Mouse (Mus musculus) liver, postnatal 0 days (tissue): ENCODE measurements at regions not wholly inside any gene's neighbourhood (a gene's known extent, or its start where the extent isn't known, plus 50 kb on each side); places are given as distances from the start of the nearest gene placed in this dataset.
"Not testable (repeated sequence)": the region's sequence is repeated elsewhere in the genome, so short reads cannot be mapped to it uniquely, and the experiment has no call there.

ENCODE experiments used
- ATAC-seq: fragments of 200-750 bp; cut with Nextera tagmentation; 2 replicates; pipeline ENCODE4 v1.8.0; 2017; ENCODE audit warnings: mild to moderate bottlenecking, moderate library complexity
- DNase-seq: peaks from one replicate; pipeline ENCODE4 v3.0.0-alpha.2; 2016
- H3K27ac ChIP-seq: fragments of 300-500 bp; sonication (generic); 2 replicates; pipeline ENCODE4 v1.5.1; 2014; ENCODE audit warnings: antibody characterized with exemption, moderate library complexity, mild to moderate bottlenecking, low read depth
- H3K27me3 ChIP-seq: fragments of 300-500 bp; sonication (generic); 2 replicates; pipeline ENCODE4 v1.6.1; 2014; ENCODE audit warnings: low read length, control low read depth, mixed read lengths; ENCODE audit not compliant: insufficient read depth
- H3K36me3 ChIP-seq: fragments of 300-500 bp; sonication (generic); replicated peaks from 2 replicates; pipeline ENCODE4 v1.6.1; 2014; ENCODE audit warnings: mild to moderate bottlenecking, control low read depth, low read length, moderate library complexity, mixed read lengths; ENCODE audit not compliant: insufficient read depth
- H3K4me1 ChIP-seq: fragments of 300-500 bp; sonication (generic); 2 replicates; pipeline ENCODE4 v1.6.1; 2014; ENCODE audit warnings: antibody characterized with exemption, mild to moderate bottlenecking, control low read depth; ENCODE audit not compliant: insufficient read depth
- H3K4me2 ChIP-seq: fragments of 300-500 bp; sonication (generic); 2 replicates; pipeline ENCODE4 v1.6.1; 2014; ENCODE audit warnings: low read depth, mild to moderate bottlenecking, low read length, moderate library complexity, mixed read lengths
- H3K4me3 ChIP-seq: fragments of 300-500 bp; sonication (generic); 2 replicates; pipeline ENCODE4 v1.5.1; 2014; ENCODE audit warnings: low read depth, low read length
- H3K9ac ChIP-seq: fragments of 300-500 bp; sonication (generic); replicated peaks from 2 replicates; pipeline ENCODE4 v1.6.1; 2014; ENCODE audit warnings: mild to moderate bottlenecking, moderate library complexity
- H3K9me3 ChIP-seq: fragments of 300-500 bp; sonication (generic); 2 replicates; pipeline ENCODE4 v1.6.1; 2016; ENCODE audit warnings: mild to moderate bottlenecking, control low read depth, low read length, mixed read lengths
- CTCF ChIP-seq: sonication (generic); IDR thresholded peaks from 2 replicates; pipeline ENCODE4 v1.5.1; 2016; ENCODE audit warnings: antibody characterized with exemption, low read depth
- EP300 ChIP-seq: IDR thresholded peaks from 2 replicates; pipeline ENCODE4 v1.6.1; 2016; ENCODE audit warnings: antibody characterized with exemption, low read depth, mild to moderate bottlenecking
- WGBS: fragments of 180-500 bp; shearing (Covaris S2); extraction: QIAGEN DNeasy Blood & Tissue Kit; methylation state at CpG from one replicate; pipeline ENCODE4 v1.1.7; 2014; ENCODE audit not compliant: insufficient replicate concordance; 5-methylcytosine and 5-hydroxymethylcytosine counted together

- H3K27ac ChIP-seq: not testable (repeated sequence)
- 67% methylated on average over 2 of the region's 2 CpGs for WGBS
Measured at GRCm38 (mm10) chr12:3188734-3189275, 121.0 kb downstream of the Rab10 start.

GRCm38 (mm10) chr12:3188137-3188536, 121.6 kb downstream of the Rab10 start:
- no peak for ATAC-seq
- TF ChIP-seq EP300 (no peak), CTCF (no peak)
- H3K27me3 ChIP-seq: no peaks in the 10 kb centered on the region

More at GRCm38 (mm10) chr12:3188734-3189275, 121.0 kb downstream of the Rab10 start:
- H3K36me3 ChIP-seq, H3K9me3 ChIP-seq, DNase-seq, H3K4me3 ChIP-seq, H3K9ac ChIP-seq, ATAC-seq, H3K4me2 ChIP-seq, H3K4me1 ChIP-seq, H3K27me3 ChIP-seq: not testable (repeated sequence)

GRCm38 (mm10) chr12:3173325-3173724, 136.4 kb downstream of the Rab10 start:
- Histone ChIP-seq H3K4me3 (no peak overlapping the region), H3K4me2 (no peak overlapping the region), H3K36me3 (no peaks in the 10 kb centered on the region), H3K27ac (no peak overlapping the region), H3K9ac (no peak overlapping the region), H3K4me1 (no peaks in the 10 kb centered on the region), H3K9me3 (no peaks in the 10 kb centered on the region), H3K27me3 (no peaks in the 10 kb centered on the region)
- no peak for TF ChIP-seq CTCF
- TF ChIP-seq EP300: no peak
- 51% methylated on average over 2 of the region's 2 CpGs for WGBS
- DNase-seq (no peak), ATAC-seq (no peak)

More at GRCm38 (mm10) chr12:3188137-3188536, 121.6 kb downstream of the Rab10 start:
- no peak overlapping the region for H3K4me2 ChIP-seq
- no peaks in the 10 kb centered on the region for H3K9me3 ChIP-seq
- H3K9ac ChIP-seq: no peak overlapping the region
- no peaks in the 10 kb centered on the region for H3K4me1 ChIP-seq
- H3K4me3 ChIP-seq: no peak overlapping the region
- no peak overlapping the region for H3K27ac ChIP-seq
- DNase-seq: no peak
- H3K36me3 ChIP-seq: no peaks in the 10 kb centered on the region

- WGBS: 59% methylated on average over 8 of the region's 8 CpGs
- H3K9me3 ChIP-seq, H3K4me2 ChIP-seq, H3K9ac ChIP-seq, H3K27me3 ChIP-seq, H3K4me3 ChIP-seq, H3K4me1 ChIP-seq, H3K27ac ChIP-seq, H3K36me3 ChIP-seq, DNase-seq, ATAC-seq: not testable (repeated sequence)
Measured at GRCm38 (mm10) chr12:3169705-3170287, 140.0 kb downstream of the Rab10 start.

- not testable (repeated sequence) for ATAC-seq, H3K9me3 ChIP-seq, H3K36me3 ChIP-seq, H3K4me2 ChIP-seq, H3K27ac ChIP-seq, H3K27me3 ChIP-seq, H3K4me3 ChIP-seq, H3K4me1 ChIP-seq, DNase-seq, H3K9ac ChIP-seq
- 52% methylated on average over 6 of the region's 6 CpGs for WGBS
Measured at GRCm38 (mm10) chr12:3161666-3162065, 148.1 kb downstream of the Rab10 start.

DNA sequence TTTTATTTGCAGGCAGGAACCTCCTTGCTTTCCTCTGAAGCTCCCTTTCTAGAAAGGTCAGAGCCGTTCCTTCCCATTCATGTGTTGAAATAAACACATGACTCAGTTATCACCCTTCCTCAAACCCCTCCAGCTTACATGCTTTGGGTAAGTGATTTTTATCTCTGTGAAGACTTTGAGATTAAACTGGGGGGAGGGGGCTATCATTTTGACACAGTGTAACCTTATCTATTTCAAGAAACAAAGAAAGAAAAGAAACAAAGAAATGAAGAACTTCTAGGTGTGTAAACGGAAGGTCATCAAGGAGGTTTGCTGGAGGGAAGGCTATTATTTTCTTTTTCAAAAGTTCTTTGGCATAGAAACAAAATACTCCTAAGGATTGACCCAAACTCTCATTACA, 151.0 kb downstream of the Rab10 start:
- not testable (repeated sequence) for H3K4me1 ChIP-seq, ATAC-seq, H3K9me3 ChIP-seq, H3K4me3 ChIP-seq, H3K27me3 ChIP-seq, H3K9ac ChIP-seq, H3K27ac ChIP-seq, H3K4me2 ChIP-seq, H3K36me3 ChIP-seq, DNase-seq
- 60% methylated on average over 2 of the region's 2 CpGs for WGBS

- WGBS: 38% methylated on average over 6 of the region's 7 CpGs
- H3K9me3 ChIP-seq, H3K4me3 ChIP-seq, H3K4me1 ChIP-seq, H3K36me3 ChIP-seq, H3K27ac ChIP-seq, DNase-seq, ATAC-seq, H3K9ac ChIP-seq, H3K27me3 ChIP-seq, H3K4me2 ChIP-seq: not testable (repeated sequence)
Measured at GRCm38 (mm10) chr12:3153705-3154104, 156.1 kb downstream of the Rab10 start.

DNA sequence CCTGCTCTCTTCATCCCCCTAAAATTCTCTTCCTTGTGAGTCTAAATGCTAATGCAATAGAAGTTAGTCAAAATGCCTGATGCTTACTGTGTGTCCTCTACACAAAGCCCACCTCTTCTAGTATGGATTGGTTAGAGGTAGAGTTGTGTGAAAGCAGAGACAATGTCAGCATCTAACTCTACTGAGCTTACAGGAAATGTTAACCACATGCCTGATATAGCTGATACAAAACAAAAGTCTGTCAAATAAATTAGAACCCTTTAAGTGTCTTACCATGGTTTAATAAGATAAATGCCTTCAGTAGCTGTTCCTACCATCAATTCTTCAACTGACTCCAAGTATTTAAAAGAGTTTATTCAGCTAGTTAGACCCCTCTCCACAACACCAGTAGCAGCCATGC, 177.2 kb downstream of the Rab10 start:
- H3K27ac ChIP-seq, H3K4me2 ChIP-seq, H3K4me3 ChIP-seq, ATAC-seq, H3K27me3 ChIP-seq, H3K4me1 ChIP-seq, H3K9me3 ChIP-seq, DNase-seq, H3K36me3 ChIP-seq, H3K9ac ChIP-seq: not testable (repeated sequence)

- not testable (repeated sequence) for H3K27ac ChIP-seq, H3K4me1 ChIP-seq, DNase-seq, ATAC-seq, H3K4me2 ChIP-seq, H3K36me3 ChIP-seq, H3K9ac ChIP-seq, H3K4me3 ChIP-seq, H3K27me3 ChIP-seq, H3K9me3 ChIP-seq
- 58% methylated on average over 6 of the region's 6 CpGs for WGBS
Measured at GRCm38 (mm10) chr12:3131149-3131751, 178.5 kb downstream of the Rab10 start.

DNA sequence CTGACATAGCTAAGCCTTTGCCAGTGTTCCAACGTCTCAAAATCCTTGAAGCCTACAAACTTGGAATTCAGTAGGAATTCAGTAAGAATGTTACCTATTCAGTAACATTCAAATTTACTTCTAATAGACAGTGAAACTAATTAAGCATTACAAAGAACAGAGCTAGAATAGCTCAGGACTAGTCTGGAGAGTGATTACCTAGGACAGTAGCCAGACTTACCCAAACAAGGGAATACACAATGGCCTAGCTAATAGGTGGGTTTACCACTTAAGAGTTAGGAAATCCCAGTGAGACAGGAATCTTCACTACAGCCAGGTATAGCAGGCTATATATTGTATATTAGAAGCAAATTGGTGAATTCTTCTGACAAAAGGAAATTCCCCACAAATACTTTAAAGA, 182.4 kb downstream of the Rab10 start:
- not testable (repeated sequence) for ATAC-seq, H3K9me3 ChIP-seq, H3K4me3 ChIP-seq, H3K36me3 ChIP-seq, H3K27me3 ChIP-seq, H3K4me1 ChIP-seq, H3K27ac ChIP-seq, H3K9ac ChIP-seq, DNase-seq, H3K4me2 ChIP-seq
- whole genome bisulfite sequencing: 58% methylated on average over 1 of the region's 1 CpGs
